Mouse (Mus musculus): ENCODE measurements around the gene Npas3.

The Npas3 gene

GRCm38 (mm10) chr12:54004606-54005005 is 756.1 kb downstream of the Npas3 start:
- DNase-seq: no peak

- DNase-seq: no peak
These were observed 757.1 kb downstream of the Npas3 start for GRCm38 (mm10) chr12:54005546-54005945.

DNA sequence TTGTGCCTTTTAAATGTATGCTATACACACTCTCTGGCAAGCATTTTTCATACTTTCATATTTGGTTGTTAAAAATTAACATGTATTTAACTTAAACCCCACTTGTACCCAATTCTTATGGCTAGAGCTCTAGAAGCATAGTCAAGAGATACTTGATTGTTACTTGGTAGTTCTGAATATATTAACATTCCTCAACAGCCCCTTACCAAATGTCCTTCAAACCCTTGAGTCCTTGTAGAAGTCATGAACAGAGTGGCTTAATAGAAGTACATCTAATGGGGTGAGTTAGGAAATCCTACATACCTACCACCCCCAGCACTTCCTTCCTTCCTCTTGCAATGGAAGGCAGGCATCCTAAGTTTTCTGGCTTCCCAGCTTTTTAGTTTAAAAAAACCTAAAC is 766.8 kb downstream of the Npas3 start:
- DNase-seq: no peak

DNA sequence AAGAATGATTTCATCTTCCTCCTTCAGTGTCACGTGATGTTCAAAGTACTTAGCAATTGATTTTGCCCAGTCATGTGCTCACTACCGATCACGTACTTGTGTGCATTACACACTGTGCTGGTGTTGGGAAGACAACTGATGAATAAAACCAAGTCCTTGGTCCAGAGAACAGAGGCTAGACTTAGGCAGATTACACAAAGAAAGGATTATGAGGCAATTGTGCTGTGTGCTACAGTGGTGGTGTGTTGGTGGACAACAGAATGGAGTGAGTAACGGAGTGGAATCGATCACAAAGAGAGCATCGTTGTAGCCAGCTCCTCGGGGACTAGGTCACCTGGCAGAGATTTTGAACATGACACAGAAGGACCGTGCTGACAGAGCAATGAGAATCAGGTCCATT is 769.5 kb downstream of the Npas3 start:
- DNase-seq: no peak

DNA sequence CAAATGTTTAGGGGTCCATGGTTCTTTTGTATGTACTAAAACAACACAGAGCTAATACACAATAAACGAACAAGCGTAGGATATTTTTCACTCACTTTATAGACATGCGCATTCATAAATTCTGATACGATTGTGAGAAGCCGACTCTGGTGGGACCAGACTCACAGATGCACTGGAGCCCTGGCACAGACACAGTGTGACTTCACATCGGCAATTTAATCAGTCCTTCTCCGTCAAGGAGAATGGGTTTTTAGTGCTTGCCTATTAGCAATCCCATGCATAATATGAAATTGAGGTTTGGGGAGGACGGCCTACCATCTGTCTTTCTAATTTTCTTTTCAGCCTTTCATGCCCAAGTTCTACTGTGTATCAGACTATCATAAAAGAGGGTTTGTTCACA is 771.5 kb downstream of the Npas3 start:
- no peak for DNase-seq

GRCm38 (mm10) chr12:54034666-54035346 is 786.3 kb downstream of the Npas3 start:
- DNase-seq: no peak

DNA sequence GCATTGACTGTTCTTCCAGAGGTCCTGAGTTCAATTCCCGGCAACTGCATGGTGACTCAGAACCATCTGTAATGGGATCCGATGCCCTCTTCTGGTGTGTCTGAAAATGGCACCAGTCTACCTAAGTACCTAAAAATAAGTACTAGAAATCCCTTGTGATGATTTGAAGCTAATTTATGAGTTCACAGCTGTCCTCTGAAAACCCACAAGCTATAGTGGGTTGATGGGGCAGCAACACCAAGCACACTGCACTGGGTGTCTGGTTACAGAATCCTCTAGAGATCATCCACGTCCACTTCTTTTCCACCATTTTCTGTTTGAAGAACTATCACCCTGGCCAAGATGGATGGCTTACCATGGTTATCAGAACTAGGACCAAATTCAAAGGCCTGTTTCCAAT is 789.1 kb downstream of the Npas3 start:
- no peak for DNase-seq

DNA sequence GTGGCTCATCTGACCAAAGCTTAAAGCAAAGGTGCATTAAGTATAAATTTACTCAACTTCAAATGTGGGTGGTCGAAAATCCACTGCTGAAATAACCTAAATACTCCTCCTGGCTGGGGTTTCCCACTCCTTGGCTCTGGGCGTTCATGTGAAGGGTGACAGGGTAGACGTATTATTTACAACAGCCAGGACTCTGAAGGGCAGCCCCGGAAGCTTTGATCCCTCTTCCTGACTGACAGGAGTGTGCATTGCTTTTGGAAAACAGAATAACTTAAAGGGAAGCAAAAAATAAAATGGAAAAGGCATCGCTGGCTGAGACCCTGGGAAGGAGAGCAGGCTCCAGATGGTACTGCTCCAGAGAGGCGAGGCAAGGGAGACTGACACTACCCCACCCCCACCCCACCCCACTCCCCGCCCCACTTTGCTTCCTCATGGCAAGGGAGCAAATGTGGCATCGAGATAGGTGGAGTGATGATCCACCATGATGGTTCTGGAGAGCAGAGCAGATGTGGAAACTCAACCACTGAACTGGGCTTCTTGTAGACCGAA is 794.6 kb downstream of the Npas3 start:
- no peak for DNase-seq

GRCm38 (mm10) chr12:54044606-54045334 is 796.3 kb downstream of the Npas3 start:
- no peak for DNase-seq

GRCm38 (mm10) chr12:54045360-54045759 is 796.9 kb downstream of the Npas3 start:
- DNase-seq: no peak

DNA sequence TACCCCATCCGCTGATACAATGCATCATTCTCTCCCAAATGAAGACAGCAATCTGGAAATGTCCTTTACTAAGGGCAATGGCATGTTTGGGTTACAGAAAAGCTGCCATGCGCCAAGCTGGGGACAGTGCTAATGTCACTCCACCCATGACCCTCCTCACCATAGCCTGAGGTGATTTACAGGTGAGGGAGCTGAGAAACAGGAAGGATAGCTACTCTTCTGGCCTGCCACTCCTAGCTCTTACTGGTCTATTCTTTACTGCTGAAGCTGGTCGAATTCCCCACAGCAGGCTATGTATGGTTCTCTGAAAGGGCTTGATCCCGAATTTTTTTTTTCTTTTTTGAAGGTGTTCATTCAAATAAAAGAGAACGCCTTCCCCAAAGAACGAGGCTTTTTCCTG is 798.3 kb downstream of the Npas3 start:
- DNase-seq: no peak

- no peak for DNase-seq
These were observed 799.6 kb downstream of the Npas3 start for GRCm38 (mm10) chr12:54048126-54048525.

- DNase-seq: no peak
These were observed 801.4 kb downstream of the Npas3 start for GRCm38 (mm10) chr12:54049926-54050325.

GRCm38 (mm10) chr12:54052939-54053338 is 804.5 kb downstream of the Npas3 start:
- no peak for DNase-seq

DNA sequence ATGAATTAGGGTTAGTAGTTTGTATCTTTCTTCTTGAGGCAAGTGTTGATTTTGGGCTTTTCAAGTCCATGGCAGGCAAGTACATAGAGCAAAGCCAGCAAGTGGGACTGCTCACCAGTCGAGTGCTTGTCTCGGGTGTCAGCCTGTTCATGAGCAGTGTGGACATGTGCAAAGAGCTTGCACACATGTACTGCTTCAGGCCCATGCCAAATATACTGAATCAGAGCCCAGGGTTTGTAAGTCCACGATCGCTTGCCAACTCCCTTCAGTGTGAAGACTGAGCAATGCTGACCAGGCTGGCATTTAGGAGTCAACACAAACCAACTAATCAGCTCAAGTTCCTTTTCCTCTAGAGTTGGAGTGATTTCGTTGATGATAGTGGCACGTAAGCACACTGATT is 805.1 kb downstream of the Npas3 start:
- no peak for DNase-seq

- DNase-seq: peak; percentile 39 to 50
These were observed 812.3 kb downstream of the Npas3 start for GRCm38 (mm10) chr12:54060732-54061131.

GRCm38 (mm10) chr12:54061168-54061567 is 812.7 kb downstream of the Npas3 start:
- DNase-seq: no peak

- DNase-seq: no peak
These were observed 816.5 kb downstream of the Npas3 start for GRCm38 (mm10) chr12:54064986-54065385.

DNA sequence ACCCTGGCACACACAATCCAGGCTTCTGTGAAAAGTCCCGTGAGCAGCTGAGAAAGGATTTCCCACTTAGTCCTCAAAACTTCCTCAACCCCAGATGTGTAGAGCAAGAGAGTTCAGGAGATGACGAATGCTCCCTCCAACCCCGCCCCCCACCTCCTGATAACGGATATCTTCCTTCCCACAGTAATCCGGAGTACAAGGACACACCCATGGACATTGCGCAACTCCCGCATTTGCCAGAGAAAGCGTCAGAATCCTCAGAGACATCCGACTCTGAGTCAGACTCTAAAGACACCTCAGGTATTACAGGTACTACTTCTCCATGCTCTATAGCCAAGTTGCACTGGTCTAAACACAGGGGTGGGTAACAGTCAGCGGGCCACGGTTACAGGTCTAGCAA is 817.1 kb downstream of the Npas3 start:
- DNase-seq: no peak

DNA sequence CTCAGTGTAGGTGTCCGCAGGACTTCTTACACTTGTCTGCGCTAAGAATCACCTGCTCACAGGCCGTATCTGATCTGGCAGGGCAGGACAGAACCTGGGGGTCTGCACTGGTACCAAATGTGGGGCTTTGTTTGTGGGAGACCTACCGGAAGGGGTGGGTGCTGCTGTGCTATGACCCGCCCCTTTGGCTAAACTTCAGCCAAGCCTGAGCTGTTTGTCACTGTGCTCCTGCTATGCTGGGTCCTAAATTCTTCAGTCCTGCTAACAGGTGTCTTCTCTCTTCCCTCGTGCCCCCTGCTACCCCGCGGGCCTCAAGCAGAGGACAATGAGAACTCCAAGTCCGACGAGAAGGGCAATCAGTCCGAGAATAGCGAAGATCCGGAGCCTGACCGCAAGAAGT is 818.9 kb downstream of the Npas3 start:
- DNase-seq: no peak

GRCm38 (mm10) chr12:54067886-54068756 is 819.6 kb downstream of the Npas3 start:
- DNase-seq: no peak

GRCm38 (mm10) chr12:54068757-54069146 is 820.3 kb downstream of the Npas3 start:
- DNase-seq: no peak

DNA sequence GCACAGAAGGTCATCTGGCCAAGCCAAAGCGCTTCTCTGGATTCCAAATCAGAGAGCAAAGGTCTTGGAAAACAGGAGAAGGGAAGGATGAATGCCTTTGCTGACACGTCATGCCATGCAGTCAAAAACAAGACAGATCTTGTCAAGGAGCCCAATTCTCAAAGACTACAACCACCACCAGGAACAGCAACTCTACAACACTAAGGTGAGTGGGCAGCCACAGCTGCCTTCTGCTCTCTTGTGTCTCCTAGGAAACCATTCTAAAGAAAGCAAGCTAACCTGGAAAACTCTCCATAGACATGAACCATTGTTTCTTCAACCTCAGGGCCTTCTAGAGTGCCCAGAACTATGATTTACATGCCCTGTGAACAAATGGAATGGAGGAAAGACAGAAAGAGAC is 825.5 kb downstream of the Npas3 start:
- DNase-seq: no peak

Measured in cerebellum, postnatal 36 days (tissue).